Mouse (Mus musculus): Measurements from ENCODE around the gene Atg4d. TPM values are rescaled to one million over a fixed set of nuclear protein-coding genes. Genes with fewer than 3 reads are reported as not detected.
A peak's percentile ranks its signal among the peaks of the same experiment; 100 is the strongest.
"Not testable (repeated sequence)": the region's sequence is repeated elsewhere in the genome, so short reads cannot be mapped to it uniquely, and the experiment has no call there.

Gene Atg4d
- total RNA-seq, 2 experiments from 2014 or later: 33.4 to 38.7 TPM

GRCm38 (mm10) chr9:21309150-21309741 is 44.2 kb downstream of the Atg4d start:
- no peak for DNase-seq (ENCODE audit: low spot score in 2 of 2)

DNA sequence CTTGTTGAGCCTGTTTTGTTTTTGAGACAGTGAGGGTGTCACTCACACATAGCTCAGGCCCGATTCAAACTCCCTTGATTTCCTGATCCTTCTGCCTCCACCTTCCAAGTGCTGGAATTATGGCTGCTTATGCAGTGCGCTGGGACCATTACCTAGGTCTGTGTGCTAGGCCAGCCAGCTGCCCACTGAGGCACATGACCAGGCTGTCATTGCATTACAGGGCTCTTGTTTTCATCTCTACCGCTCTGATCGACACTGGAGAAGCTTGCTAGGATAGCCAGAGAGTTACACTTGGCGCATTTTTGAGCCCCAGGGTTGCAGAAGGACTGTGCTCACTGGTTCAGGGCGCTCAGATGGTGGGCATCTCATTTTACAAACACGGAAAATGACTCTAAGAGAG is 46.6 kb downstream of the Atg4d start:
- no peak for DNase-seq (ENCODE audit: low spot score in 2 of 2)

- no peak for DNase-seq (ENCODE audit: low spot score in 2 of 2)
These were observed 47.0 kb downstream of the Atg4d start, which contains the start of gene Ap1m2 for GRCm38 (mm10) chr9:21312134-21312533. Gene Ap1m2 (minus strand): TSS chr9:21312337.

DNA sequence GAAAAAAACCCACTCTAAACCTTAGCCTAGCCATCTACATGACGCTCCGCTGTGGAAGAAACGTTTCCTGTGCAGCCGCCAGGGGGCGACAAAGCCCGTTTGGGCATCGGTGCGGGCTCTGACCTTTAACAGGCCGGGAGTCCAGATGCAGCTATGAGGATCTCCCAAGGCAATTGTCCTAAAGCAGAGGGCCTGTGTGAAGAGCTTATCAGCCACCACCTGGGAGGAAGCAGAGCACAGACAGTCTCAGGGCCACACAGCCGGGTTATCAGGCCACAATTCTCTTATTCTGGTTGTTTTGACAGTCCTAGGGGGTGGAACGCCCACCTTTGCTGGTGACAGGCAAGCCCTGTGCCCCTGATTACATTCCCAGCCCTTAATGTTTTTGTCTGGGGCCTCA is 48.3 kb downstream of the Atg4d start:
- peak; percentile 84 to 91 for DNase-seq (ENCODE audit: low spot score in 2 of 2)

GRCm38 (mm10) chr9:21314367-21315140 is 49.5 kb downstream of the Atg4d start:
- no peak for DNase-seq (ENCODE audit: low spot score in 2 of 2)

DNA sequence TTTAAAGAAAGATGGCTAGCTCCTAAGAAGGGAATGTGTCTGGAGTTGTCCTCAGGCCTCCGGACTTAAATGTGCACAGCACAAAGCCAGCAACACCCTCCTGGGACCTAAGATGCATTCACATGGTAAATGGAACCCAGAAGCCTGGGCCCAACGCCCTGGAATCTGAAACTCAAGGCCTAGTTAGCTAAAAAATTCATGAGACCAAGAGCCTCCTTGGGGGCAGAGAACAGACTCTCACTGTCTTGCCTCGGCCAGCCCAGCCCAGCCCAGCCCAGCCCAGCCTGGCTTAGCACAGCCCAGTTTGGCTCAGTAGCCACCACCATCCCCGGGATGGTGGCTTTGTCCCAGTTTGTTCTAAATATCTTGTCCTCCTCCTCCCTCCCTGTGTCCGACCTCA is 50.3 kb downstream of the Atg4d start:
- no peak for DNase-seq (ENCODE audit: low spot score in 2 of 2)

GRCm38 (mm10) chr9:21316696-21317095 is 51.6 kb downstream of the Atg4d start:
- no peak for DNase-seq (ENCODE audit: low spot score in 2 of 2)

DNA sequence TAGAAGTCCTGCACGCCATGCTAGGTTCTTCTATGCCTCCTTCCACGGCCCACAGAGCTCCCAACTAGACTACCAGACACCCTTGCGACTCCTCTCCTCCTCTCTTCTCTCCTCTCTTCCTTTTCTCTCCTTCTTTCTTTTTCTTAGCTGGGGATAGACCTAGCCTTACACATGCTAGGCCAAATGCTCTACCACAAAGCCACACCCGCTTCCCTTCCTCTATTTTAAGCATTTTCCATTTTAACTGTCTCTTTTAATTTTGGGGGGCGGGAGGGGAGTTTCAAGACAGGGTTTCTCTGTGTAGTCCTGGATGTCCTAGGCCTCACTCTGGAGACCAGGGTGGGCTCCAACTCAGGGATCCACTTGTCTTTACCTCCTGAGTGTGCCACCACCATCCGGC is 53.7 kb downstream of the Atg4d start:
- no peak for DNase-seq (ENCODE audit: low spot score in 2 of 2)

DNA sequence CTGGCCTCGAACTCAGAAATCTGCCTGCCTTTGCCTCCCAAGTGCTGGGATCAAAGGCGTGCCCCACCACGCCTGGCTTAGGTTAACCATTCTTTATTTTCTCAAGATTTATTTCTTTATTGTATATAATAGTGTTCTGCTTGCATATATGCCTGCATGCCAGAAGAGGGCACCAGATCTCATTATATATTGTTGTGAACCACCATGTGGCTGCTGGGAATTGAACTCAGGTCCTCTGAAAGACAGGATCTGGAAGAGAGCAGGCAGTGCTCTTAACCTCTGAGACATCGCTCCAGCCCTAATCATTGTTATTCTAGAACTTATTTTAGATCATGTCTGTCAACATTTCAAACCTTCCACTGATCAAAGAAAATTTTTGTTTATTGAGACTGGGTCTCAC is 54.4 kb downstream of the Atg4d start:
- DNase-seq (ENCODE audit: low spot score in 2 of 2): no peak

DNA sequence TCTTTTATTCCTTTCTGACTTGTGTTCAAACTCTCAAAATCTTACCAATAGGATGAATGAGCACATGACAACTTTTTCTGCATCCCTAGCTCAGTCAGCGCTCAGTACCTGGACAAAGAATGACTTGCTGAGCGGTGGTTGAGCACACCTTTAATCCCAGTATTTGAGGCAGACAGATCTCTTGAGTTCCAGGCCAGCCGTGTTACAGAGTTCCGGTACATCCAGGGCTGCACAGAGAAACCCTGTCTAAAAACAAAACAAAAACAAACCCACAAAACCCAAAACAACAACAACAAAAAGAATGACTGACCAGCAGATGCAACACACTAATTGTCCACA is 55.2 kb downstream of the Atg4d start:
- DNase-seq (ENCODE audit: low spot score in 2 of 2): no peak

- peak; percentile 71 to 73 for DNase-seq (ENCODE audit: low spot score in 2 of 2)
These were observed 55.8 kb downstream of the Atg4d start, which contains the start of gene Slc44a2 for GRCm38 (mm10) chr9:21320619-21321512. Gene Slc44a2 (plus strand): TSS chr9:21320698.

- DNase-seq (ENCODE audit: low spot score in 2 of 2): no peak
These were observed 56.4 kb downstream of the Atg4d start for GRCm38 (mm10) chr9:21321513-21321835.

GRCm38 (mm10) chr9:21322211-21322916 is 57.3 kb downstream of the Atg4d start:
- DNase-seq (ENCODE audit: low spot score in 2 of 2): no peak

DNA sequence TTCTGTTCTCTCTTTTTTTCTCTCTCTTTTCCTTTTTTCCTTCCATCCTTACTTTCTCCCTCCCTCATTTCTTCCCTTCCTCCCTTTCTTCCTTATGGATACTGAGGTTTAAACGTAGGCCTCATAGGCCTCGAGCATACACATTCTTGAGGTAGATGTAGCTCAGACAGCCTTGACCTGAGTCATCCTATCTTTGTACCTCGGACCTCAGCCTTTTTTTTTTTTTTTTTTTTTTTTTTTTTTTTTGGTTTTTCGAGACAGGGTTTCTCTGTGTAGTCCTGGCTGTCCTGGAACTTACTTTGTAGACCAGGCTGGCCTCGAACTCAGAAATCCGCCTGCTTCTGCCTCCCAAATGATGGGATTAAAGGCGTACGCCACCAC is 57.8 kb downstream of the Atg4d start:
- not testable (repeated sequence) for DNase-seq (ENCODE audit: low spot score in 2 of 2)

DNA sequence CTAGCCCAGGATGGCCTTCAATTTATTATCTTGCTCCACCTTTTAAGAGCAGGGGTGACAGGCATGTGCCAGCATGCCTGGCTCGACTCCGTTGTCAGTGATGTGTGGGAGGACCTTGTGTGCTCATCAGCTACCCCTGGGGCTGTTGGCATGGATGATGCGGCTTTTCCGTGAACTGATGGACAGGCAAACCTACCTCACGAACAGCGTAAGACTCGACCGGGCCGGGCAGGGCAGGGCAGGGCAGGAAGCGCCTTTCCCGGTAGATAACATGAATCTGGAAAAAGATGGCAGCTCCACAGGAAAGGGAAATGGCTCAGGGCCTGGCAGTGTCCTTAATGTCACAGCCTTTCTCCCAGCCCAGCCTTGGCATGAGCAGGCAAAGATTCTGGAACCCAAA is 59.2 kb downstream of the Atg4d start:
- no peak for DNase-seq (ENCODE audit: low spot score in 2 of 2)

Other genes starting within 250 kb of the Atg4d start
- 10 to 100 TPM in 1 of 2 experiments, 1 to 10 TPM in 1; 10.0 to 11.7 TPM for gene Icam1, start 249.3 kb upstream of the Atg4d start, total RNA-seq (2021)
- 1 to 10 TPM; 3.8 to 4.5 TPM for gene Icam4, start 235.9 kb upstream of the Atg4d start, total RNA-seq (2021)
- gene Icam5, start 233.2 kb upstream of the Atg4d start, total RNA-seq (2021): 1 to 10 TPM in 1 of 2 experiments, under 1 TPM in 1; 0.81 to 1.3 TPM
- not detected for gene Zglp1, start 198.2 kb upstream of the Atg4d start, total RNA-seq (2021)
- gene Gm49373, start 192.2 kb upstream of the Atg4d start, total RNA-seq (2021): under 1 TPM in 1 of 2 experiments, not detected in 1; 0.64 TPM
- 10 to 100 TPM; 32.9 to 37.7 TPM for gene Fdx1l, start 191.7 kb upstream of the Atg4d start, total RNA-seq (2021)
- gene Gm38431, start 173.3 kb upstream of the Atg4d start, total RNA-seq (2021): 1 to 10 TPM; 3.1 to 3.9 TPM
- gene Raver1, start 173.3 kb upstream of the Atg4d start, total RNA-seq (2021): 10 to 100 TPM; 67.0 to 68.4 TPM
- 10 to 100 TPM; 18.9 to 19.2 TPM for gene Tyk2, start 134.1 kb upstream of the Atg4d start, total RNA-seq (2021)
- gene Cdc37, start 115.3 kb upstream of the Atg4d start, total RNA-seq (2021): 100 to 1,000 TPM; 174 to 190 TPM
- 10 to 100 TPM in 1 of 2 experiments, 1 to 10 TPM in 1; 9.7 to 10.6 TPM for gene Pde4a, start 99.6 kb upstream of the Atg4d start, total RNA-seq (2021)
- 10 to 100 TPM; 46.6 to 50.8 TPM for gene Keap1, start 25.9 kb upstream of the Atg4d start, total RNA-seq (2021)
- gene S1pr5, start 16.9 kb upstream of the Atg4d start, total RNA-seq (2021): under 1 TPM; 0.20 to 0.28 TPM
- gene Kri1, start 22.7 kb downstream of the Atg4d start, total RNA-seq (2021): 10 to 100 TPM; 40.2 to 41.8 TPM
- 10 to 100 TPM; 21.9 to 25.6 TPM for gene Cdkn2d, start 26.1 kb downstream of the Atg4d start, total RNA-seq (2021)
- gene Ap1m2, start 47.0 kb downstream of the Atg4d start, total RNA-seq (2021): 1 to 10 TPM in 1 of 2 experiments, not detected in 1; 3.4 TPM
- gene Slc44a2, start 55.4 kb downstream of the Atg4d start, total RNA-seq (2021): 10 to 100 TPM; 73.6 to 75.4 TPM
- gene Ilf3, start 102.6 kb downstream of the Atg4d start, total RNA-seq (2021): 100 to 1,000 TPM; 107 to 118 TPM
- gene Qtrt1, start 146.5 kb downstream of the Atg4d start, total RNA-seq (2021): 10 to 100 TPM; 34.0 to 35.3 TPM
- 100 to 1,000 TPM; 111 to 116 TPM for gene Dnm2, start 159.6 kb downstream of the Atg4d start, total RNA-seq (2021)
- 10 to 100 TPM; 37.3 to 37.8 TPM for gene Tmed1, start 245.0 kb downstream of the Atg4d start, total RNA-seq (2021)